Mouse (Mus musculus) 3134 (cell line): ENCODE measurements around the gene Styxl1.

Experiments used
- DNase-seq: peaks from one replicate; pipeline ENCODE4 v3.0.0-alpha.2; 2011; ENCODE audit warnings: low spot score; ENCODE audit not compliant: insufficient read length; ENCODE audit errors: extremely low read depth

Styxl1 gene

DNA sequence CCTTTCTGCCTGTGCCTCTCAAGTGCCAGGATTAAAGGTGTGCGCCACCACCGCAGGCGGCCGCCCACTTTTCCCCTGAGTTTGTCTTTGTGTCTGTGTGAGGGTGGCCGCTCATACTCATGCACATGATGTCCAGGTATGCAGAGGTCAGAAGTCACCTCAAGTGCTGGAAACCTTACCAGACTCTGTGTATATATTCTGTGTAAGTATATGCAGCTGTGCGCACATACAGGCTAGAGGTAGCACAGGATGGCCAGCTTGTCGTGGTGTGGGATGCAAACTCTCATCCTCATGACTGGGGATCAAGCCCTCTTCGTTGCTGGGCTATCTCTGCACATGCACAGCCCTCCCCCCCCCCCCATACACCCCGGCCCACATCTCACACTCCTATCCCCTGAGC, 50.3 kb downstream of the Styxl1 start:
- DNase-seq = no peak

GRCm38 (mm10) chr5:135726641-135727346, 51.4 kb downstream of the Styxl1 start:
- peak; percentile 83 for DNase-seq

- DNase-seq = no peak
Observed at GRCm38 (mm10) chr5:135725991-135726390, 52.2 kb downstream of the Styxl1 start.

DNA sequence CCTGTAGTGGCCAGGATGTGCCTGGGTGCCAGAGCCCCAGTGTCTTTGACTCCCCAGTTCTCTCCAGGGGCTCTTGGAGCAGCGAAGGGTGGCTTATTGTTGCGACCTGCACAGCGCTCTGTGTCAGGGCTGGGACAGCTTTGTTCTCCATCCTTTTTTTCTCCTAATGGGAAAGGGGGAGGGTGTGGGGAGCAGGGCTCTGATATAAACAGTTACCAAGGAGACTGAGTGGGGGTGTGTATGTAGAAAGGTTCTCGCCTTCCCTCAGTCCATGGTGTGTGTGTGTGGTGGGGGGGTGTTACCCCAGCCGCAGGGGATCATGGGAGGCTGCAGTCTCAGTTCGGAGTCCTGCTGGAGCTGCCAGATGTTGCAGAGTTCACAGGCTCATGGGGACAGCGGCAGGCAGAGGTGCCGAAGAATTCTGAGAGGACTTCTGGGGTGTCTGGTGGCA, 52.8 kb downstream of the Styxl1 start:
- no peak for DNase-seq

DNA sequence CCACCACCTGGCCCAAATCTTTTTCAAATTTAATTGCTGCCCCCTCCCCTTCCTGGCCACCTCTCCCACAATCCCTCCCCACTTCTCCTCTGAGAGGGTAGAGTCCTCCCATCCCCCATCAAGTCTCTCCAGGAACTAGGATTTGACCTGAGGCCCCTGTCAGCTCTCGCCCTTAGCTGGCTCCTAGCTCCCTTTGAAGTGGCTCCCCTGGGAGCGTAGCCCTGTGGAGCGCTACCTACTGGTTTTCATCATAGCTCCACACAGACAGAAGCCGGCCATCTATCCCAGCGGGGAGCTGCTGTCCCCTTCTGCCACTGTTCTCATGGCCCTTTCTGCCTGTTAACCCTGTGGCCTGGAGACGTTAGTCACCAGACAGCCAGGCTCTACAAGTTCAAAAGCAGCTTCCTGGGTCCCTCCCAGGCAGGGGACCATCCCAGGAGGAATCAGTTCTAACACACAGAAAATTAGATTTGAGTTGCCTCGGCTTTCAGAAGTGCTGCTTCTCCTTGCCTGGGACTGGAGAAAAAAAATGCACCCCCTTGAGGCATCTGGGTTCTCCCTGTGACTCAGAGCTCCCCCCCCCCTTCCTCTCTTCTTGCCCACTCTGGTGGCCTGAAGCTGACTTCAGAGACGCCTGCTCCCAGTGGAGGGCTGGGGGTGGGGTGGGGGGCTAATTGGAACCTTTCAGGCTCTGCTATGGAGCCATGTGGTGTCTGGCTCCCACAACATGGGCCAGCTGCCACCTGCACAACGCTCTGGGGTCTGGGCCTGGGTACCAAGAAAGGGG, 53.5 kb downstream of the Styxl1 start:
- no peak for DNase-seq

DNA sequence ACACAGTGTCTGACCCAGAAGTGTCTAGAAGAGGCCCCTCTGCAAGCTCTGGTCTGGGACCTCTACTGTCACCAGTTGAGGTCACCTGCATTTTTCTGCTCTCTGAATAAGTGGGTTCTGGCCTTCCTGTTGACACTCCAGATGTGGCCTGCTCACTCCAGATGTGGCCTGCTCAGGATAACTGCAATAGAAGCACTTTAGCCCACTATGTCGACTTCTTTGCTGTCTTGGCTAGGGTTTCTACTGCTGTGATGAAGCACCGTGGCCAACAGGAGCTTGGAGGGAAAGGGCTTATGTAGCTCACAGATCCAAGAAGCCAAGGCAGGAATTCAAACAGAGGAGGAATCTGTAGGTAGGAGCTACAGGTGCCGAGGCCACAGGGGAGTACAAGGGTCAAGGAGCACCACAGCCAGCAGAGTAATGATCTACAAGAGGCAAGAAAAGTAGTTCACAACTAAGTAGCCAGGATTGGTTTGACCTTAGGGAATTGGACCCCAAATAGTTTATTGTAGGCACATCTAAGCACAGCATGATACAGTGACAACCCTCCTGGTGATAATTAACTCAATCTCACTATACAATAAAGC, 54.9 kb downstream of the Styxl1 start:
- DNase-seq = no peak

- DNase-seq = peak; percentile 81
Observed at GRCm38 (mm10) chr5:135722121-135722520, 56.1 kb downstream of the Styxl1 start.

GRCm38 (mm10) chr5:135721076-135721475, 57.1 kb downstream of the Styxl1 start:
- DNase-seq = no peak

DNA sequence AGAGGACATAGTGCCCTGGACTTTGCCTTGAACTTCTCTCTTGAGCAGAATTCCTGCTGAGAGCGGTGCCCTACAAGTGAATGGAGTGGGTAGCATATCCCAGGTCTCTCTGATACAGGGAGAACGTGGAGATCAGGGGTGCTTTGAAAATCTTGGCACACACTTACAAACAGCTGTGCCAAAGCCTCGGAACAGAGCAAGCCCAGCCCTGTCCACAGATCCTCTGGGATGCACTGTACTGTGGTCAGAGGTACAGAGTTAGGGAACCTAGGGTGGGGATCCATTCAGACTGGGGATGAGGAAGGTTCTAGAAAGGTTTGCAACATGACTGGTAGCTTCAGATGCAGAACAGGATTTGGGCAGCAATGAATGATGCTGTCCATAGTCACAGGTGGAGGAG, 58.1 kb downstream of the Styxl1 start:
- no peak for DNase-seq

- no peak for DNase-seq
Observed at GRCm38 (mm10) chr5:135719586-135720120, 58.5 kb downstream of the Styxl1 start.

- DNase-seq = no peak
Observed at GRCm38 (mm10) chr5:135715624-135716023, 62.6 kb downstream of the Styxl1 start.

- peak; percentile 56 for DNase-seq
Observed at GRCm38 (mm10) chr5:135713441-135714218, 64.6 kb downstream of the Styxl1 start.

DNA sequence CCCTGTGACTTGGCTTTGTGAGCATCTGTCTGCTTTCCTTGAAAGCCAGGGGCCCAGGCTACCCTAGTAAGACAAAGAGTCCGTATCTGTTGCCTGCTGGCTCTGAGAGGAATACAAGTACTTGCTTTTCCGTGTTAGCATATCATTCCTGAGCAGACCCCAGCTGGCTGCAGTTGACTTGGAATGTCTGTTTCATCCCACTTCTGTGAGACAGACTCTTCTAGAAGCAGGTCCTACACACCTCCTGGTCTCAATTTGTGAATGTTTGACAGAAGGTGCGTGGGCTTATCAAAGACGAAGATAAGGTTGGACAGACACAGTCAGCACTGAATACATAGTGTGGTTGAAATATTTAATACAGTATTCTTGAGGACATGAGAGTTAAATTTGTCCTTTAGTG, 65.4 kb downstream of the Styxl1 start:
- DNase-seq = no peak

- no peak for DNase-seq
Observed at GRCm38 (mm10) chr5:135711582-135712355, 66.4 kb downstream of the Styxl1 start.

GRCm38 (mm10) chr5:135710599-135711214, 67.5 kb downstream of the Styxl1 start:
- peak; percentile 63 for DNase-seq

- no peak for DNase-seq
Observed at GRCm38 (mm10) chr5:135709716-135710115, 68.5 kb downstream of the Styxl1 start.

DNA sequence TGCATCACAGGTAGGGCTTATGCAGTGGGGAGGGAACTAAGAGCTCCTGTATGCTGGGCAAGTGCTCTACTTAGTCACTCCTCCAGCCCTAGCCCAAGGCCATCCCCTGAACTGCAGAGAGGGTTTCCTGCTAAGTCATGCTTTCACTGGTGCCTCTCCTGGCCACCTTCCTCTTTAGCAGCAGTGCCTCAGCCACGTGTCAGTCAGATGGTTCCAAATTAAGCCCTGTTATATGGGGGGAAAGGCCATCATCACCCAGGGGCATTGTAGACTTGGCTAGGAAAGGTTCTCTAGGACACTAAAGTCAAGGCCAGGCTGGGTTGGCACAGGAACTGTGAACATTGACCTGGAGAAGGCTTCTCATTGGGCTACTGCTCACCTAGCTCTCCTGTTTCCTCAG, 70.3 kb downstream of the Styxl1 start:
- DNase-seq = no peak

DNA sequence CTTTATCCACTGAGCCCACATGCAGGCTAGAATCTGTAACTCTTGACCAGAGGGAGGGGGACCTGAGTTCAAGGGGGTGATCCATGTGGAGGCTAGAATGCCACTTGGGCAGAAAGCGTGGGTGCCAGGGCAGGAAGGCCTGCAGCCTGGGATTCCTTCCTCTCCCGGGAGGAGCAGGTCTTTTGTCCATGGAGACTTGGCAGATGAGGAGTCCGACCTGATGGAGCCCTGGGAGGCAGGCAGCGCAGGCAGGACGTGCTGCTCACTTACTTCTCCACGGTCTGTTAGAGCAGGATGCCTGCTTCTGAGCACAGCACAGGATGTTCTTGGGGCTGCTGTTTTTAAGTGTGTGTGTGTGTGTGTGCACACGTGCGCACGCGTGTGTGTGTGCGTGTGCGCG, 71.1 kb downstream of the Styxl1 start:
- DNase-seq = no peak

DNA sequence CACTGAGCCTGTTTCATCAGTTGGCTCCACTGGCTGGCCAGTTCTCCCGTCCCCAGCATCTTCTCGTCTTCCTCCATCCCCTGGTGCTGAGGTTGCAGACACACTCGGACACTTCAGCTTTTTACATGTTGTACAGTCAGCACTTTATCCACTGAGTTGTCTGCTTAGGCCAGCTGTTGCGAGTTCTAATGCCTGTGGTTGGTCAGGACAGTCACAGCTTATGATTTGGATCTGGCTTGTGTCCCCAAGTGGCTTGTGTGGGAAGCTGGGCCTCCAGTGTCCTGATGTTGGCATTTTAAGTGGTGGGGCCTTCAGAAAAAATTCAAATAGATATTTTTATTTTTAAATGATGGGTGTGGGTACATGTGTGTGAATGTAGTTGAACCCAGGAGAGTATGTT, 72.8 kb downstream of the Styxl1 start:
- DNase-seq = no peak
